Comparison of ENCODE assay signal across 10 mouse cellular contexts in the genomic region with DNA sequence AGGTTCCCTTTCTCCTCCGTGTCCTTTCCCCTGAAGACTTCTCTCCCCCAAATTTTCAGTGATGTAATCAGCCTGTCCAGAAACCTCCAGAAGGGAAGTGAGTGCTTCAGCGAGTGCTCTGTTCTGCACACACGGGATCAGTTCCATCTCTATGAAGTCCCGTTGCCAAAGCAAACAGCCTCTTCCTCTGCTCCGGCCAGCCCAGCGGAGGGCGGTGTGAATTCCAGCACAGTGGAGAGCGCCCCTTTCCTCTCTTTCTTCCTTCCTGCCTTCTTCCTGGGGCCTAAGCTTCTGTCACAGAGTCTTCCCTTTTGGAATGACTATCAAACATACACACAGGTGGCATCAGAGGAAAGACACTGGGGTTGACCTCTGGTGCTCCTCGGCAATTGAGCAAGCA. TPM values are rescaled to one million over a fixed set of nuclear protein-coding genes. Genes with fewer than 3 reads are reported as not detected.
DNase-seq lines count a peak whose midpoint lies in the region; ATAC-seq and TF ChIP-seq lines count a peak whose summit lies in the region.
"Had no signal": no experiment of that assay in that cellular context is flagged by ENCODE, and none has a peak within 500 bp of the region (broad histone marks: within the 10 kb centered on the region; RNA-seq: fewer than 3 reads in every experiment).

No protein-coding gene starts in this region.

- peaks cover 19% of the 10 kb centered on the region for H3K4me1 ChIP-seq in liver, embryonic 16.5 days (ENCODE audit: control insufficient read depth, low read depth, low read length)
- peaks cover 37% of the 10 kb centered on the region for H3K4me1 ChIP-seq in liver, embryonic 12.5 days
- peaks cover 5% of the 10 kb centered on the region; the same call in 1 of the 2 replicates for H3K4me1 ChIP-seq in kidney, adult 2 months (ENCODE audit: control insufficient read depth, insufficient read depth, low read length)
- H3K4me1 ChIP-seq: limb, embryonic 12.5 days had no signal

- no peaks in the 10 kb centered on the region for H3K27me3 ChIP-seq in liver, embryonic 16.5 days (ENCODE audit: control insufficient read depth, insufficient read depth, low read depth, low read length)
- H3K27me3 ChIP-seq in liver, embryonic 12.5 days (replicated peaks) = no peaks in the 10 kb centered on the region
- no peaks in the 10 kb centered on the region for H3K27me3 ChIP-seq in kidney, adult 2 months (replicated peaks; ENCODE audit: control insufficient read depth, insufficient read depth, low read length)
- H3K27me3 ChIP-seq: limb, embryonic 12.5 days had no signal

- TF ChIP-seq POLR2A in kidney, adult 2 months (IDR thresholded peaks at IDR 0.05; ENCODE audit: low read depth, low read length) = no peak

- DNase-seq in heart, adult 18-20 months = peak; percentile 86 to 94
- peak; percentile 88 for DNase-seq in kidney, adult 2 months
- DNase-seq in lung, postnatal 25 days (ENCODE audit: low spot score) = peak; percentile 88
- no peak for DNase-seq in thymus, postnatal 10 days (ENCODE audit: low spot score in 2 of 2)
- DNase-seq in ovary, postnatal 10 days (ENCODE audit: low spot score) = no peak
- no peak for DNase-seq in layer of hippocampus, adult 18-20 months (ENCODE audit: low spot score in 2 of 2)

- H3K9ac ChIP-seq in liver, embryonic 16.5 days (ENCODE audit: low read depth, low read length) = no peak overlapping the region
- no peak overlapping the region for H3K9ac ChIP-seq in liver, embryonic 12.5 days
- H3K9ac ChIP-seq: limb, embryonic 12.5 days had no signal

- TF ChIP-seq CTCF in kidney, adult 2 months (conservative IDR thresholded peaks at IDR 0.05; ENCODE audit: insufficient read depth, insufficient read length, low read depth, low read length) = no peak

- H3K9me3 ChIP-seq in liver, embryonic 16.5 days (replicated peaks; ENCODE audit: control insufficient read depth, low read length) = no peaks in the 10 kb centered on the region
- H3K9me3 ChIP-seq in liver, embryonic 12.5 days (replicated peaks) = no peaks in the 10 kb centered on the region
- H3K9me3 ChIP-seq: limb, embryonic 12.5 days had no signal

- WGBS in liver, embryonic 16.5 days (ENCODE audit: insufficient replicate concordance) = 60% methylated on average over 9 of the region's 9 CpGs
- WGBS in liver, embryonic 12.5 days (ENCODE audit: insufficient replicate concordance) = 53% methylated on average over 9 of the region's 9 CpGs
- 59% methylated on average over 9 of the region's 9 CpGs for WGBS in kidney, adult 2 months

- H3K36me3 ChIP-seq in liver, embryonic 16.5 days (ENCODE audit: control insufficient read depth, insufficient read depth) = no peaks in the 10 kb centered on the region
- H3K36me3 ChIP-seq in liver, embryonic 12.5 days = peaks cover 14% of the 10 kb centered on the region; the same call in 1 of the 2 replicates
- no peaks in the 10 kb centered on the region for H3K36me3 ChIP-seq in kidney, adult 2 months (ENCODE audit: control insufficient read depth, insufficient read depth, low read length)

- no peak overlapping the region for H3K4me3 ChIP-seq in liver, embryonic 16.5 days (ENCODE audit: low read depth, low read length)
- no peak overlapping the region for H3K4me3 ChIP-seq in liver, embryonic 12.5 days
- no peak overlapping the region for H3K4me3 ChIP-seq in kidney, adult 2 months (ENCODE audit: insufficient read depth, low read depth, low read length)
- H3K4me3 ChIP-seq: limb, embryonic 12.5 days had no signal

- no peak overlapping the region for H3K4me2 ChIP-seq in liver, embryonic 16.5 days (ENCODE audit: low read depth, low read length)
- H3K4me2 ChIP-seq in liver, embryonic 12.5 days = no peak overlapping the region
- H3K4me2 ChIP-seq: limb, embryonic 12.5 days had no signal

- no peak overlapping the region for H3K27ac ChIP-seq in liver, embryonic 16.5 days (ENCODE audit: low read length)
- no peak overlapping the region for H3K27ac ChIP-seq in liver, embryonic 12.5 days
- peak overlapping the region; percentile 71 for H3K27ac ChIP-seq in kidney, adult 2 months (ENCODE audit: insufficient read depth, low read depth, low read length)
- H3K27ac ChIP-seq: limb, embryonic 12.5 days had no signal

- ATAC-seq in liver, embryonic 16.5 days (ENCODE audit: low read depth) = peak; percentile 44; the same call in 1 of the 2 replicates
- ATAC-seq in liver, embryonic 12.5 days = no peak

RNA-seq across cellular contexts. Expression of gene Tmem204, which starts 19.0 kb away (rescaled TPM):
- 6.2 and 7.3 TPM in 2 replicates for polyA plus RNA-seq in liver, embryonic 16.5 days (2015; fragmentation: Nextera tagmentation; extraction: Ambion mirVana)
- polyA plus RNA-seq in liver, embryonic 12.5 days (2016; fragmentation: Nextera tagmentation; extraction: Ambion mirVana) = 6.1 and 7.2 TPM in 2 replicates
- 10 to 100 TPM; 41.5 to 48.0 TPM for total RNA-seq in heart, adult 18-20 months (2021)
- 93.4 and 100 TPM in 2 replicates for polyA plus RNA-seq in kidney, adult 2 months (2012; rRNA removed)
- total RNA-seq in layer of hippocampus, adult 18-20 months (2021) = 1 to 10 TPM; 7.4 to 9.2 TPM
- total RNA-seq: neutrophil, adult 5-6 weeks had no signal

RNA-seq across cellular contexts. Expression of gene Ift140, which starts 48.5 kb away (rescaled TPM):
- polyA plus RNA-seq in liver, embryonic 16.5 days (2015; fragmentation: Nextera tagmentation; extraction: Ambion mirVana) = 145 and 146 TPM in 2 replicates
- 78.9 and 79.3 TPM in 2 replicates for polyA plus RNA-seq in liver, embryonic 12.5 days (2016; fragmentation: Nextera tagmentation; extraction: Ambion mirVana)
- 1 to 10 TPM; 3.5 to 5.5 TPM for total RNA-seq in heart, adult 18-20 months (2021)
- 10.1 and 10.6 TPM in 2 replicates for polyA plus RNA-seq in kidney, adult 2 months (2012; rRNA removed)
- total RNA-seq in layer of hippocampus, adult 18-20 months (2021) = 10 to 100 TPM; 21.2 to 23.2 TPM

RNA-seq across cellular contexts. Expression of gene Cramp1l, which starts 48.8 kb away (rescaled TPM):
- polyA plus RNA-seq in liver, embryonic 16.5 days (2015; fragmentation: Nextera tagmentation; extraction: Ambion mirVana) = 2.7 and 2.9 TPM in 2 replicates
- polyA plus RNA-seq in liver, embryonic 12.5 days (2016; fragmentation: Nextera tagmentation; extraction: Ambion mirVana) = 8.1 and 8.2 TPM in 2 replicates
- 10 to 100 TPM in 1 of 2 experiments, 1 to 10 TPM in 1; 9.5 to 10.7 TPM for total RNA-seq in heart, adult 18-20 months (2021)
- 11.9 and 13.3 TPM in 2 replicates for polyA plus RNA-seq in kidney, adult 2 months (2012; rRNA removed)
- 10 to 100 TPM; 27.2 to 27.8 TPM for total RNA-seq in layer of hippocampus, adult 18-20 months (2021)

RNA-seq across cellular contexts. Expression of gene Telo2, which starts 51.4 kb away (rescaled TPM):
- 12.2 TPM in 2 replicates for polyA plus RNA-seq in liver, embryonic 16.5 days (2015; fragmentation: Nextera tagmentation; extraction: Ambion mirVana)
- polyA plus RNA-seq in liver, embryonic 12.5 days (2016; fragmentation: Nextera tagmentation; extraction: Ambion mirVana) = 25.6 and 28.6 TPM in 2 replicates
- total RNA-seq in heart, adult 18-20 months (2021) = 10 to 100 TPM; 11.1 to 14.5 TPM
- polyA plus RNA-seq in kidney, adult 2 months (2012; rRNA removed) = 11.6 and 13.3 TPM in 2 replicates
- total RNA-seq in layer of hippocampus, adult 18-20 months (2021) = 10 to 100 TPM; 29.9 to 35.3 TPM

RNA-seq across cellular contexts. Expression of gene Ptx4, which starts 56.2 kb away (rescaled TPM):
- not detected in 2 replicates for polyA plus RNA-seq in liver, embryonic 16.5 days (2015; fragmentation: Nextera tagmentation; extraction: Ambion mirVana)
- not detected in 2 replicates for polyA plus RNA-seq in liver, embryonic 12.5 days (2016; fragmentation: Nextera tagmentation; extraction: Ambion mirVana)
- total RNA-seq in heart, adult 18-20 months (2021) = 1 to 10 TPM; 2.5 to 3.0 TPM
- not detected in 2 replicates for polyA plus RNA-seq in kidney, adult 2 months (2012; rRNA removed)
- total RNA-seq in layer of hippocampus, adult 18-20 months (2021) = 1 to 10 TPM; 2.0 to 2.6 TPM
- total RNA-seq: neutrophil, adult 5-6 weeks had no signal

Comparison
In these comparisons a context has a peak if more than half of its experiments do, and no peak if none do; other contexts are left out.
1. DNase-seq: peak in heart, adult 18-20 months (2 of 2), kidney, adult 2 months (single experiment) and lung, postnatal 25 days (single experiment); none in thymus, postnatal 10 days (0 of 2), ovary, postnatal 10 days (single experiment) and layer of hippocampus, adult 18-20 months (0 of 2).
2. RNA of gene Tmem204, which starts 19.0 kb away (polyA plus RNA-seq): 93.4 to 100 TPM in kidney, adult 2 months; 6.2 to 7.3 TPM in liver, embryonic 16.5 days and 6.1 to 7.2 TPM in liver, embryonic 12.5 days; every median in the first group is over 10 times any median in the second.